Mouse (Mus musculus) spleen, postnatal 0 days (tissue): Measurements from ENCODE around the gene Olfr328. TPM values are rescaled to one million over a fixed set of nuclear protein-coding genes. Genes with fewer than 3 reads are reported as not detected.

Experiments
- polyA plus RNA-seq: library from polyadenylated mRNA; unstranded; fragments of >200 nt; fragmentation: Nextera tagmentation; extraction: Ambion mirVana; gene quantifications from 2 replicates; pipeline ENCODE4 v1.2.1, GENCODE M21; 2015

Olfr328 gene
- 0.07 TPM in 1 of 2 replicates, not detected in the other for polyA plus RNA-seq

GRCm38 (mm10) chr11:58555536-58555935 is at the start of gene Olfr328:
TSS of gene Olfr328 (minus strand) at chr11:58555636.

DNA sequence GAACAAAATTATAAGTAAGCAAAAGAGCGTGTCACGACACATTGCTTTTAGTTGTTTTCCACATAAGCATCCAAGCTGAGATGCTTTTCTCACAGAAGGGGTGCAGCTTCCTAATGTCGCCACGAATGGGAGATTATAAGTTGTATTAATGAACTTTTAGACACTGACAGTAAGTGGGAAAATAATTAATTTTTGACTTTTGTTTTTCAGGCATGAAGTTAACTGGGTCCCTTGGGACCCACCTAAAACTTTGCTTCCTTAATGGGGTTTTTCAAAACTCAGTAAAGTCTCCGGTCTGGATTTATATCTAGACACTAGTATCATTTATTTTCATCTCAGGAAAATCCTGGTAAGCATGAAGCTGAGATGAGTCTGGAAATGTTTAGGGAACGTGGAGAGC is 39.4 kb upstream of the Olfr328 start, which contains the start of gene Olfr324:
Gene Olfr324, plus strand, starts transcription at position 301 of the 400 bp plus-strand sequence.

GRCm38 (mm10) chr11:58577430-58577829 is 22.0 kb upstream of the Olfr328 start, which contains the start of gene Olfr325:
TSS of gene Olfr325 (plus strand) at chr11:58577730.

GRCm38 (mm10) chr11:58570405-58570804 is 15.0 kb upstream of the Olfr328 start, which contains the start of gene Olfr224:
TSS of gene Olfr224 (minus strand) at chr11:58570553.

GRCm38 (mm10) chr11:58546322-58546721 is 9.1 kb downstream of the Olfr328 start, which contains the start of gene Olfr329-ps:
TSS of gene Olfr329-ps (minus strand) at chr11:58546422.

DNA sequence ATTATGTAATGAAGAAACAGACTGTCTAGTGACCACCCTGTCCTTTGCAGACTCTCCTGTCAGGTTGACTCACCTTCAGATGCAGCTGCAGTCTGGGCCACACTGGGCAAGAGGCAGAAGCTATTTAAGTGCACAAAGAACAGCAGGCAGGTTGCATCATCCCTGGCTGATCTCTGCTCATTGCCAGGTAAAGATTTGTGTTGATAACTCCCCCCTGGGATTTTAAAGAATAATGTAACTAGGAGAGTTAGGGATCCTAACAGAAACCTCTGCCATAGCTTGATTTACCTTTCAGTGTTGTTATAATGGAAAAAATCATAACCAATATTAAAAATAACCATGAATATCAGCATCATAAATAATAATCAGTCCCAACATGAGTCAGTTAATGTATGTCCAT is 20.7 kb downstream of the Olfr328 start, which contains the start of gene Olfr330:
Gene Olfr330, minus strand, starts transcription at position 101 of the 400 bp plus-strand sequence.

DNA sequence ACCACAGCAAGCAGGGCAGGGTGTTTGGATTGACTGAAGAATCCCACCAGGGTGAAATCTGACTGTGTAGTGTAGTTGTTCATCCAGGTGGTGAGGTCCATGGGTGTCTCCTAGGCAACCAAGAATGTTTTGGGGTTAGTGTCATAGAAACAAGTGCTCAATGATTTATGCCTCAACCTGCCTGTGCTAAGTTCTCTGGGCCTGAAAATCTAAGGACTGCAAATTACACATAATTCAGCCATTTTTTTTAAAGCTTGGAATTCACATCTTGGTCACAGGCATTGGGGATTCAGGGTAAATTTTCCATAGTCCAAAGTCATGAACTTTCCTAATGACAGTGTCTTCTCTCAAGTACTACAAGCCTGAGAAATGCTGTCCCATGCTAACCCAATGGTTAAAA is 53.0 kb downstream of the Olfr328 start, which contains the start of gene Olfr331:
Gene Olfr331, minus strand, starts transcription at position 101 of the 400 bp plus-strand sequence.

Other genes starting within 250 kb of the Olfr328 start
- 11.9 and 14.9 TPM in 2 replicates for gene Zfp692, start 248.6 kb downstream of the Olfr328 start, polyA plus RNA-seq
- gene Zfp672, start 225.3 kb downstream of the Olfr328 start, polyA plus RNA-seq: 86.8 and 94.5 TPM in 2 replicates
- gene Sh3bp5l, start 224.9 kb downstream of the Olfr328 start, polyA plus RNA-seq: 16.8 and 18.7 TPM in 2 replicates
- not detected in 2 replicates for gene Lypd8, start 176.6 kb downstream of the Olfr328 start, polyA plus RNA-seq
- not detected in 2 replicates for gene 1810065E05Rik, start 134.5 kb downstream of the Olfr328 start, polyA plus RNA-seq
- not detected in 2 replicates for gene Gm12253, start 123.1 kb downstream of the Olfr328 start, polyA plus RNA-seq
- gene Lypd9, start 102.7 kb downstream of the Olfr328 start, polyA plus RNA-seq: not detected in 2 replicates
- gene Olfr30, start 93.4 kb downstream of the Olfr328 start, polyA plus RNA-seq: not detected in 2 replicates
- not detected in 2 replicates for gene Olfr332, start 63.1 kb downstream of the Olfr328 start, polyA plus RNA-seq
- gene Olfr331, start 53.1 kb downstream of the Olfr328 start, polyA plus RNA-seq: not detected in 2 replicates
- gene Olfr330, start 20.8 kb downstream of the Olfr328 start, polyA plus RNA-seq: not detected in 2 replicates
- not detected in 2 replicates for gene Olfr329-ps, start 9.2 kb downstream of the Olfr328 start, polyA plus RNA-seq
- not detected in 2 replicates for gene Olfr224, start 14.9 kb upstream of the Olfr328 start, polyA plus RNA-seq
- not detected in 2 replicates for gene Olfr325, start 22.1 kb upstream of the Olfr328 start, polyA plus RNA-seq
- gene Olfr324, start 39.5 kb upstream of the Olfr328 start, polyA plus RNA-seq: not detected in 2 replicates
- 0.14 and 0.19 TPM in 2 replicates for gene 2210407C18Rik, start 60.4 kb upstream of the Olfr328 start, polyA plus RNA-seq
- gene Olfr323, start 74.9 kb upstream of the Olfr328 start, polyA plus RNA-seq: not detected in 2 replicates
- gene Trim58, start 84.8 kb upstream of the Olfr328 start, polyA plus RNA-seq: 12.8 and 13.1 TPM in 2 replicates
- 0.04 TPM in 2 replicates for gene Olfr322, start 103.1 kb upstream of the Olfr328 start, polyA plus RNA-seq
- not detected in 2 replicates for gene Olfr320, start 125.5 kb upstream of the Olfr328 start, polyA plus RNA-seq
- gene Olfr319, start 143.5 kb upstream of the Olfr328 start, polyA plus RNA-seq: not detected in 2 replicates
- gene Olfr318, start 168.4 kb upstream of the Olfr328 start, polyA plus RNA-seq: not detected in 2 replicates
- gene Olfr317, start 183.6 kb upstream of the Olfr328 start, polyA plus RNA-seq: not detected in 2 replicates
- not detected in 2 replicates for gene Olfr316, start 197.1 kb upstream of the Olfr328 start, polyA plus RNA-seq
- not detected in 2 replicates for gene Olfr315, start 217.6 kb upstream of the Olfr328 start, polyA plus RNA-seq
- not detected in 2 replicates for gene Olfr314, start 227.3 kb upstream of the Olfr328 start, polyA plus RNA-seq
- gene Fam183b, start 246.3 kb upstream of the Olfr328 start, polyA plus RNA-seq: not detected in 2 replicates